Mouse (Mus musculus) CD4-positive, CD25-positive, alpha-beta regulatory T cell, adult 9 weeks (primary cell): ENCODE results near the gene Olfr1466. TPM values are rescaled to one million over a fixed set of nuclear protein-coding genes. Genes with fewer than 3 reads are reported as not detected.

Source experiments
- polyA plus RNA-seq: library from polyadenylated mRNA; unstranded; fragments of 100-300 nt; shearing (Covaris generic); gene quantifications from one replicate; pipeline ENCODE4 v1.2.1, GENCODE M21; 2017

Olfr1466 gene
- not detected for polyA plus RNA-seq

GRCm38 (mm10) chr19:13338562-13338961 is at the start of gene Olfr1466:
Gene Olfr1466, plus strand, starts transcription at chr19:13338862.

GRCm38 (mm10) chr19:13315441-13315840 is 23.2 kb upstream of the Olfr1466 start, which contains the start of gene Olfr1465:
Gene Olfr1465, minus strand, starts transcription at chr19:13315541.

DNA sequence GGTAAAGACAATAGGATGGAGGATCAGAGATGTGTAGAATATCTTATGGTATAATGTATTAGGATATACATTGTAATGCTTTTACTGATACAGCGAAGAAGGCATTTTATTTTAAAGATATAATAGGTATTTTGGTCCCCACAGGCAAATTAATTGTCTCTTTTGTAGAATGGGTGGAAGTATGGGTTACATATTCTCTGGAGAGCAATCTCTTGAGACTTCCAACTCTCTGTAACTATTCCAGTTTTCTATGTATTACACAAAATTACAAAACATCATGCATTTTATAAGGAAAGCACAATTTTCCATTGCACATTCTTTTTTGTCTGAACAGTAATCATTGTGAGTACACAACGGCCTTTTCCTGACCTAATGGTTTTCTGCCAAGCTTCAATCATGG is 23.3 kb downstream of the Olfr1466 start, which contains the start of gene Olfr1467:
Olfr1467 (plus strand) TSS at position 301 of the 400 bp plus-strand sequence.

Other genes with a start within 250 kb of the Olfr1466 start
- not detected for gene Olfr1457, start 241.0 kb upstream of the Olfr1466 start, polyA plus RNA-seq
- gene Olfr1458, start 232.1 kb upstream of the Olfr1466 start, polyA plus RNA-seq, result not detected
- gene Olfr1459, start 189.3 kb upstream of the Olfr1466 start, polyA plus RNA-seq, result 0.06 TPM
- not detected for gene Olfr1461, start 175.9 kb upstream of the Olfr1466 start, polyA plus RNA-seq
- gene Olfr1462, start 153.1 kb upstream of the Olfr1466 start, polyA plus RNA-seq, result not detected
- gene Olfr1463, start 107.5 kb upstream of the Olfr1466 start, polyA plus RNA-seq, result not detected
- not detected for gene Olfr1465, start 23.3 kb upstream of the Olfr1466 start, polyA plus RNA-seq
- not detected for gene Olfr1467, start 23.4 kb downstream of the Olfr1466 start, polyA plus RNA-seq
- gene Olfr1469, start 69.0 kb downstream of the Olfr1466 start, polyA plus RNA-seq, result not detected
- gene Olfr1471, start 104.5 kb downstream of the Olfr1466 start, polyA plus RNA-seq, result 0.11 TPM
- not detected for gene Olfr1472, start 117.2 kb downstream of the Olfr1466 start, polyA plus RNA-seq
- gene Olfr1474, start 130.7 kb downstream of the Olfr1466 start, polyA plus RNA-seq, result not detected
- gene Olfr1475, start 141.3 kb downstream of the Olfr1466 start, polyA plus RNA-seq, result not detected
- not detected for gene Olfr1477, start 161.7 kb downstream of the Olfr1466 start, polyA plus RNA-seq
- not detected for gene Olfr1480, start 189.1 kb downstream of the Olfr1466 start, polyA plus RNA-seq
- not detected for gene Olfr1484, start 244.6 kb downstream of the Olfr1466 start, polyA plus RNA-seq